Mouse (Mus musculus) heart, adult 9 months (tissue): ENCODE measurements around the gene Dagla.

Source experiments
- DNase-seq, 2 experiments: peaks; one replicate each; pipeline ENCODE4 v3.0.0; 2022; ENCODE audit warnings: low spot score in 2 of 2

Gene Dagla

GRCm38 (mm10) chr19:10307351-10307750 is 2.7 kb upstream of the Dagla start:
- DNase-seq, result no peak

GRCm38 (mm10) chr19:10306521-10307243 is 2.0 kb upstream of the Dagla start:
- DNase-seq, result no peak

- no peak for DNase-seq
Measured at GRCm38 (mm10) chr19:10305640-10306039, 963 bp upstream of the Dagla start.

GRCm38 (mm10) chr19:10304395-10304794 is 282 bp downstream of the Dagla start:
- DNase-seq, result no peak

- no peak for DNase-seq
Measured at GRCm38 (mm10) chr19:10302852-10303251, 1.8 kb downstream of the Dagla start.

GRCm38 (mm10) chr19:10301866-10302356 is 2.8 kb downstream of the Dagla start:
- no peak for DNase-seq

- DNase-seq, result no peak
Measured at GRCm38 (mm10) chr19:10301263-10301662, 3.4 kb downstream of the Dagla start.

- DNase-seq, result no peak
Measured at GRCm38 (mm10) chr19:10300809-10301208, 3.9 kb downstream of the Dagla start.

GRCm38 (mm10) chr19:10298268-10298667 is 6.4 kb downstream of the Dagla start:
- DNase-seq, result no peak

- peak; percentile 76 to 80 for DNase-seq
Measured at GRCm38 (mm10) chr19:10297041-10297503, 7.6 kb downstream of the Dagla start.

- peak in 1 of 2 experiments; percentile 47 for DNase-seq
Measured at GRCm38 (mm10) chr19:10296306-10296705, 8.4 kb downstream of the Dagla start.

GRCm38 (mm10) chr19:10294631-10295562 is 9.8 kb downstream of the Dagla start:
- DNase-seq, result peak; percentile 66 to 73

- no peak for DNase-seq
Measured at GRCm38 (mm10) chr19:10293987-10294386, 10.7 kb downstream of the Dagla start.

GRCm38 (mm10) chr19:10291896-10292490 is 12.7 kb downstream of the Dagla start:
- DNase-seq, result no peak

- peak in 1 of 2 experiments; percentile 72 for DNase-seq
Measured at GRCm38 (mm10) chr19:10290153-10290945, 14.3 kb downstream of the Dagla start.

- DNase-seq, result no peak
Measured at GRCm38 (mm10) chr19:10289609-10290150, 15.0 kb downstream of the Dagla start.

- DNase-seq, result no peak
Measured at GRCm38 (mm10) chr19:10288125-10289040, 16.3 kb downstream of the Dagla start.

GRCm38 (mm10) chr19:10286458-10286872 is 18.2 kb downstream of the Dagla start:
- no peak for DNase-seq

GRCm38 (mm10) chr19:10280771-10281540 is 23.7 kb downstream of the Dagla start:
- no peak for DNase-seq
